Mouse (Mus musculus): ENCODE results near the gene Slx4ip. TPM values are rescaled to one million over a fixed set of nuclear protein-coding genes. Genes with fewer than 3 reads are reported as not detected.

Gene Slx4ip
- 5.6 TPM for polyA plus RNA-seq (2017; shearing (Covaris generic))

DNA sequence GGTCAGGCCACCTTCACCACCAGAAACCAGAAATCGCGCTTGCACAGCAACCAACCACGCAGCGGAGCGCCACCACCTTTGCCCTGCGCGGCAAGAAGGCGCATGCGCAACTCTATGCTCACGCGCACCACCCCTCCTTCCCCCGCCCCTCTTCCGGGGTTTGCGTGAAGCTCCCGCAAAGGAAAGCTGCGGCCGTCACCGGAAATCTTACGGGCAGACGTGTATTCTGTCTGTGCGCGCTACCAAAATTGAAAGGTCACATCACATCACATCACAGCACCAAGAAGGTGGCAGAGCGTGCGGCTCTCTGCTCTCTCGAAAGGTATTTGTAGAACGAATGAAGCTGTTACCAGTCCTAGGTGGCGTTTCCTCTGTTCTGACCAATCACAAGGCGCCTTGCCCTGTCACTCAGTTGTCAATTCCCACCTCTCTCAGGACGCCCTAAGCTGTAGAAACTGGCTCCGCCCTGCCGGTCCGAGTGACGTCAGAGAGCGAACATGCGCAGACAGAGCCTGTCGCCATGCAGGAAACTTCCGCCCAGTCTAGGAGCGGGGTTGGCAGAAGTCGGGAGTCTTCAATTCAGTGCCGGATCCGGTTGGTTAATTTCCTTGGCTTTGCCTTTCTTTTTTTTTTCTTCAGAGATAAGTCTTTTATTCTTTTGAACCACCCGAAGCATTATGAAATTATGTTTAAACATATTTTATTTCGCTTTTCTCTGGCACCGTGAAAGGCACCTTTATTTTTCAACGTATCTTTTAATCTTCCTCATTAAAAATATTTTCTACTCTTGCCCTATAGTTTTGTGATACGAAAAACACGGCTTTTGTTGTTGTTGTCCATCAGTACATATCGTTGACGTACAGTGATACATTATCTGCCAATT, at the start of gene Slx4ip, which contains the start of the genes AL731706.1 and Mkks:
Gene Slx4ip, plus strand, starts transcription at position 151 of the 883 bp plus-strand sequence.
Gene AL731706.1, minus strand, starts transcription at position 322 of the 883 bp plus-strand sequence.
Gene Mkks, minus strand, starts transcription at position 322 of the 883 bp plus-strand sequence.

DNA sequence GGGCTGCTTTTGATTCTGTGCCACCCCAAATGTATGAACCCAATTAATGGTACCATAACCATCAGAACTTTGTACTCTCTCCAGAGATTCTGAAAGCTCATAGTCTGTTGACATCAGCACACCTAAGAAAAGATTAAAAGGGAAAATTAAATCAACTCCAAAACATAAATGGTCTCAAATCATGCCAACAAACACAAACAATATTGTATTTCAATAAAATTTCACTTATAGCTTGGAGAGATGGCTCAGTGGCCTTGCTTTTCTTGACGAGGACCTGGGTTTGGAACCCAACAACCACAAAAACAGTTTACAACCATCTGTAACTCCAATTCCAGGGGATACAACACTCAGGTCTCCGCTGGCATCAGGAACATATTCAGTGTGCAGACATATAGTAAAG, 5.4 kb upstream of the Slx4ip start, which contains the start of gene AL731706.2:
Gene AL731706.2, minus strand, starts transcription at position 101 of the 400 bp plus-strand sequence.

DNA sequence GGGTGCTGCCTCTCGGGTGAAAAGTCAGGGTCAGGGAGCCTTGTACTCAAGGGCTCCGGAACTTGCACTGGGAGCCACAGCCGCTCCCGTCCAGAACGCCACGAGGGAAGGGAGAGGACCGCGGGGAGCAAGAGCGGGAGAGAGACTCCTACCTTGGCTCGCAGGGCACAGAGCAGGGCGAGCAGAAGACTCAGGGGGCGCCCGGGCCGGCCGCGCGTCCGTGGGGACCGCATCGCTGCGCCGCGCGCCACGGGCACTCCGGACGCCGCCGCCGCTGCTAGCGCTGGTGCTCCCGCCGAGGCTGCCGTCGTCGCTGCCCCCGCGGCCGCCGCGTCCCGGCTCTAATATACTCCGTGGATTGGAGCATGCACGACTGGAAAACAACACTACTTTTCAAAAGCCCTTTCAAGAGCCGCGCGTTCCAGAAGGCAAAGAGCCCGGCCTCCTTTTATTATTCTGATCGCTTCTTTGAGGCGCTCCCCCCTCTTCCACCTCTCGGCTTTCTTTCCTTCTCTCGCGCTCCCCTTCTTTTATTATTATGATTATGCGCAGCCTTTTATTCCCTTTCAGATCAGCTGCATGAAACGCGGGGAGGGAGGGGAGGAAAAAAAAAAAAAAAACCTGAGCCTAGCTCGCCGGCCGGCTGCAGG, 225.1 kb downstream of the Slx4ip start, which contains the start of gene Jag1:
Gene Jag1, minus strand, starts transcription at position 620 of the 650 bp plus-strand sequence.

Other genes starting within 250 kb of the Slx4ip start
- gene Snap25, start 177.8 kb upstream of the Slx4ip start, polyA plus RNA-seq (2017; shearing (Covaris generic)) = 0.36 TPM
- gene AL731706.2, start 5.5 kb upstream of the Slx4ip start, polyA plus RNA-seq (2017; shearing (Covaris generic)) = 18.0 TPM
- 3.7 TPM for gene AL731706.1, start 171 bp downstream of the Slx4ip start, polyA plus RNA-seq (2017; shearing (Covaris generic))
- 13.1 TPM for gene Mkks, start 171 bp downstream of the Slx4ip start, polyA plus RNA-seq (2017; shearing (Covaris generic))
- gene Jag1, start 225.4 kb downstream of the Slx4ip start, polyA plus RNA-seq (2017; shearing (Covaris generic)) = 0.41 TPM

All from effector memory CD4-positive, alpha-beta T cell, adult 5 months (primary cell).